ENCODE assay signal across 10 mouse cellular contexts in genomic region chr9:42052713-42053356, GRCm38 (mm10).
DNase-seq lines count a peak whose midpoint lies in the region; ATAC-seq and TF ChIP-seq lines count a peak whose summit lies in the region.
"Had no signal": no experiment of that assay in that cellular context is flagged by ENCODE, and none has a peak within 500 bp of the region (broad histone marks: within the 10 kb centered on the region; RNA-seq: fewer than 3 reads in every experiment).

No protein-coding gene starts in this region.

- no peak overlapping the region for H3K4me2 ChIP-seq in kidney, embryonic 15.5 days
- no peak overlapping the region for H3K4me2 ChIP-seq in embryonic facial prominence, embryonic 12.5 days (replicated peaks)
- H3K4me2 ChIP-seq: heart, embryonic 15.5 days; limb, embryonic 12.5 days had no signal

- H3K4me3 ChIP-seq in kidney, adult 2 months (ENCODE audit: insufficient read depth, low read depth, low read length) = no peak overlapping the region
- H3K4me3 ChIP-seq in kidney, embryonic 15.5 days (replicated peaks) = no peak overlapping the region
- no peak overlapping the region for H3K4me3 ChIP-seq in embryonic facial prominence, embryonic 12.5 days
- H3K4me3 ChIP-seq: heart, embryonic 15.5 days; limb, embryonic 12.5 days had no signal

- H3K36me3 ChIP-seq in kidney, adult 2 months (ENCODE audit: control insufficient read depth, insufficient read depth, low read length) = no peaks in the 10 kb centered on the region; the same call in 1 of the 2 replicates
- no peaks in the 10 kb centered on the region for H3K36me3 ChIP-seq in kidney, embryonic 15.5 days
- H3K36me3 ChIP-seq in embryonic facial prominence, embryonic 12.5 days = no peaks in the 10 kb centered on the region
- H3K36me3 ChIP-seq: heart, embryonic 15.5 days; limb, embryonic 12.5 days had no signal

- ATAC-seq in kidney, embryonic 15.5 days (replicated peaks; ENCODE audit: low FRiP score) = no peak
- ATAC-seq in embryonic facial prominence, embryonic 12.5 days (ENCODE audit: insufficient number of reproducible peaks, insufficient read depth, low FRiP score, low TSS enrichment) = no peak

- H3K9me3 ChIP-seq in kidney, embryonic 15.5 days (replicated peaks) = no peaks in the 10 kb centered on the region
- H3K9me3 ChIP-seq in embryonic facial prominence, embryonic 12.5 days = no peaks in the 10 kb centered on the region
- H3K9me3 ChIP-seq: heart, embryonic 15.5 days; limb, embryonic 12.5 days had no signal

- H3K27ac ChIP-seq in kidney, adult 2 months (ENCODE audit: insufficient read depth, low read depth, low read length) = no peak overlapping the region
- no peak overlapping the region for H3K27ac ChIP-seq in kidney, embryonic 15.5 days
- H3K27ac ChIP-seq in embryonic facial prominence, embryonic 12.5 days = peak overlapping the region; percentile 57; the same call in 1 of the 2 replicates
- H3K27ac ChIP-seq: heart, embryonic 15.5 days; limb, embryonic 12.5 days had no signal

- no peaks in the 10 kb centered on the region for H3K27me3 ChIP-seq in kidney, adult 2 months (replicated peaks; ENCODE audit: control insufficient read depth, insufficient read depth, low read length)
- H3K27me3 ChIP-seq in kidney, embryonic 15.5 days = no peaks in the 10 kb centered on the region
- H3K27me3 ChIP-seq in embryonic facial prominence, embryonic 12.5 days = no peaks in the 10 kb centered on the region
- H3K27me3 ChIP-seq: heart, embryonic 15.5 days had no signal

- TF ChIP-seq POLR2A in kidney, adult 2 months (IDR thresholded peaks at IDR 0.05; ENCODE audit: low read depth, low read length) = no peak

- TF ChIP-seq CTCF in kidney, adult 2 months (conservative IDR thresholded peaks at IDR 0.05; ENCODE audit: insufficient read depth, insufficient read length, low read depth, low read length) = no peak

- DNase-seq in kidney, adult 2 months = peak; percentile 32
- DNase-seq in adipocyte (ENCODE audit: low spot score) = peak; percentile 54
- peak; percentile 73 to 82 for DNase-seq in lung, adult 18-20 months
- no peak for DNase-seq in thymus, postnatal 0 days (ENCODE audit: low spot score)
- DNase-seq in MN1 (ENCODE audit: low spot score) = no peak
- no peak for DNase-seq in cerebellum, adult 18-20 months

- WGBS in kidney, adult 2 months = 60% methylated on average over 12 of the region's 12 CpGs
- WGBS in kidney, embryonic 15.5 days = 42% methylated on average over 12 of the region's 12 CpGs
- WGBS in embryonic facial prominence, embryonic 12.5 days = 41% methylated on average over 12 of the region's 12 CpGs

- H3K9ac ChIP-seq in kidney, embryonic 15.5 days = no peak overlapping the region
- H3K9ac ChIP-seq in embryonic facial prominence, embryonic 12.5 days = no peak overlapping the region
- H3K9ac ChIP-seq: heart, embryonic 15.5 days; limb, embryonic 12.5 days had no signal

- peaks cover 11% of the 10 kb centered on the region; the same call in 1 of the 2 replicates for H3K4me1 ChIP-seq in kidney, adult 2 months (ENCODE audit: control insufficient read depth, insufficient read depth, low read length)
- H3K4me1 ChIP-seq in kidney, embryonic 15.5 days = peaks cover 25% of the 10 kb centered on the region
- H3K4me1 ChIP-seq in embryonic facial prominence, embryonic 12.5 days = peaks cover 30% of the 10 kb centered on the region

Comparison
In these comparisons a context has a peak if more than half of its experiments do, and no peak if none do; other contexts are left out.
1. DNase-seq: peak in kidney, adult 2 months (single experiment), adipocyte (single experiment) and lung, adult 18-20 months (2 of 2); none in thymus, postnatal 0 days (single experiment), MN1 (single experiment) and cerebellum, adult 18-20 months (0 of 2).